Mouse (Mus musculus): ENCODE data around the gene Tomm5. TPM values are rescaled to one million over a fixed set of nuclear protein-coding genes. Genes with fewer than 3 reads are reported as not detected.
"Not testable (repeated sequence)": the region's sequence is repeated elsewhere in the genome, so short reads cannot be mapped to it uniquely, and the experiment has no call there.

Tomm5 gene
- total RNA-seq, 4 experiments from 2014 or later = 56.8 to 69.2 (median 64.7) TPM

- no peak for DNase-seq (ENCODE audit: low spot score in 2 of 2)
Measured at GRCm38 (mm10) chr4:45066036-45066730, 41.7 kb downstream of the Tomm5 start.

- DNase-seq (ENCODE audit: low spot score in 2 of 2) = no peak
Measured at GRCm38 (mm10) chr4:45064577-45064976, 43.3 kb downstream of the Tomm5 start.

- not testable (repeated sequence) for DNase-seq (ENCODE audit: low spot score in 2 of 2)
Measured at GRCm38 (mm10) chr4:45063836-45064235, 44.1 kb downstream of the Tomm5 start.

DNA sequence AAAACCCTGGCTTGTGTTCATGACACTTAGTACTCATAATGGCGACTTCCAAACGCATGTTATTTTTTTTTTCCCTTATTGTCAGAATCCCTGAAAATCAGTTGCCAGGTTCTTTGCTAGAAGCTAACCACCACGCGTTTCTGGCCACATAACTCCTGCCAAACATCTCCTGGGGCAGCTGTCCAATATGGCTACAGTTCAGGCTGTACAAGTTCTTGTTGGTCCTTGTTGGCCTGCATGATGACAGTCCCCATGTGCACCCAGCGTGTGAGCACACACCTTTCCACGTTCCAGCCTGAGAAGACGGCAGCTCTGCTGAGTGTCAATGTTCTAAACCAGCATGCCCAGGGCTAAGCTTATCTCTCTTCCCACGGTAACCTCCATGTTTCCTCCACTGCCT lies 52.5 kb downstream of the Tomm5 start:
- DNase-seq (ENCODE audit: low spot score in 2 of 2) = no peak

Other genes starting within 250 kb of the Tomm5 start
- gene Grhpr, start 126.7 kb downstream of the Tomm5 start, total RNA-seq (2022) = 10 to 100 TPM; 25.5 to 33.4 (median 30.7) TPM
- gene Zbtb5, start 95.7 kb downstream of the Tomm5 start, total RNA-seq (2022) = 10 to 100 TPM in 1 of 4 experiments, 1 to 10 TPM in 3; 9.4 to 10.6 (median 9.7) TPM
- 10 to 100 TPM in 3 of 4 experiments, 1 to 10 TPM in 1; 9.1 to 12.0 (median 11.4) TPM for gene Polr1e, start 89.5 kb downstream of the Tomm5 start, total RNA-seq (2022)
- 10 to 100 TPM; 40.8 to 49.0 (median 45.1) TPM for gene Fbxo10, start 23.5 kb downstream of the Tomm5 start, total RNA-seq (2022)
- gene Frmpd1, start 76.8 kb upstream of the Tomm5 start, total RNA-seq (2022) = 10 to 100 TPM; 10.0 to 14.9 (median 12.5) TPM
- gene Trmt10b, start 189.0 kb upstream of the Tomm5 start, total RNA-seq (2022) = 10 to 100 TPM; 10.5 to 19.0 (median 17.0) TPM
- 10 to 100 TPM; 14.9 to 16.7 (median 15.7) TPM for gene Dcaf10, start 234.0 kb upstream of the Tomm5 start, total RNA-seq (2022)
- gene Exosc3, start 234.6 kb upstream of the Tomm5 start, total RNA-seq (2022) = 10 to 100 TPM; 11.4 to 17.6 (median 15.0) TPM

Data from layer of hippocampus, adult 8-10 months (tissue).